Mouse (Mus musculus) stomach, embryonic 16.5 days (tissue): ENCODE measurements around the gene Pus7. TPM values are rescaled to one million over a fixed set of nuclear protein-coding genes. Genes with fewer than 3 reads are reported as not detected.
"Not testable (repeated sequence)": the region's sequence is repeated elsewhere in the genome, so short reads cannot be mapped to it uniquely, and the experiment has no call there.

Experiments used
- ATAC-seq: fragments of 200-750 bp; cut with Nextera tagmentation; 2 replicates; pipeline ENCODE4 v1.8.0; 2017; ENCODE audit warnings: moderate number of reproducible peaks, moderate TSS enrichment; ENCODE audit not compliant: insufficient read depth, low FRiP score
- H3K27ac ChIP-seq: fragments of 300-500 bp; sonication (generic); 2 replicates; pipeline ENCODE4 v1.5.1; 2014; ENCODE audit warnings: low read length
- H3K27me3 ChIP-seq: fragments of 300-500 bp; sonication (generic); 2 replicates; pipeline ENCODE4 v1.6.1; 2014; ENCODE audit warnings: low read length, control low read depth, mixed read lengths; ENCODE audit not compliant: control insufficient read depth, insufficient read depth
- H3K36me3 ChIP-seq: fragments of 300-500 bp; sonication (generic); 2 replicates; pipeline ENCODE4 v1.6.1; 2014; ENCODE audit warnings: low read length; ENCODE audit not compliant: control insufficient read depth, insufficient read depth
- H3K4me1 ChIP-seq: fragments of 300-500 bp; sonication (generic); 2 replicates; pipeline ENCODE4 v1.6.1; 2014; ENCODE audit warnings: low read length, control low read depth, mixed read lengths; ENCODE audit not compliant: control insufficient read depth, insufficient read depth
- H3K4me2 ChIP-seq: fragments of 300-500 bp; sonication (generic); 2 replicates; pipeline ENCODE4 v1.6.1; 2014; ENCODE audit warnings: low read depth, low read length, mixed read lengths
- H3K4me3 ChIP-seq: fragments of 300-500 bp; sonication (generic); replicated peaks from 2 replicates; pipeline ENCODE4 v1.5.1; 2014; ENCODE audit warnings: mild to moderate bottlenecking, low read length
- H3K9ac ChIP-seq: fragments of 300-500 bp; sonication (generic); 2 replicates; pipeline ENCODE4 v1.6.1; 2014; ENCODE audit warnings: low read length
- H3K9me3 ChIP-seq: fragments of 300-500 bp; sonication (generic); replicated peaks from 2 replicates; pipeline ENCODE4 v1.6.1; 2016; ENCODE audit warnings: low read length, control low read depth; ENCODE audit not compliant: control insufficient read depth
- WGBS: fragments of 180-500 bp; shearing (Covaris S2); extraction: QIAGEN DNeasy Blood & Tissue Kit; methylation state at CpG from one replicate; pipeline ENCODE4 v1.1.7; 2014; 5-methylcytosine and 5-hydroxymethylcytosine counted together
- polyA plus RNA-seq: library from polyadenylated mRNA; unstranded; fragments of >200 nt; fragmentation: Nextera tagmentation; extraction: Ambion mirVana; gene quantifications from 2 replicates; pipeline ENCODE4 v1.2.1, GENCODE M21; 2015

The Pus7 gene
- polyA plus RNA-seq, 1 experiment from 2014 or later: 31.3 TPM

- WGBS: 73% methylated on average over 4 of the region's 4 CpGs
- Histone ChIP-seq H3K36me3 (no peaks in the 10 kb centered on the region), H3K4me2 (no peak overlapping the region), H3K27ac (no peak overlapping the region), H3K4me1 (no peaks in the 10 kb centered on the region), H3K4me3 (no peak overlapping the region), H3K9ac (no peak overlapping the region), H3K9me3 (no peaks in the 10 kb centered on the region), H3K27me3 (no peaks in the 10 kb centered on the region)
- ATAC-seq: no peak
These were observed 64.6 kb downstream of the Pus7 start for GRCm38 (mm10) chr5:23718881-23719328.

GRCm38 (mm10) chr5:23718182-23718534, 65.4 kb downstream of the Pus7 start:
- H3K4me1 ChIP-seq: no peaks in the 10 kb centered on the region
- H3K36me3 ChIP-seq: no peaks in the 10 kb centered on the region
- H3K4me2 ChIP-seq: no peak overlapping the region
- no peaks in the 10 kb centered on the region for H3K9me3 ChIP-seq
- WGBS: 69% methylated on average over 1 of the region's 1 CpGs
- H3K4me3 ChIP-seq: no peak overlapping the region
- no peak for ATAC-seq
- H3K27me3 ChIP-seq: no peaks in the 10 kb centered on the region
- H3K9ac ChIP-seq: no peak overlapping the region
- H3K27ac ChIP-seq: no peak overlapping the region

- WGBS: 71% methylated on average over 3 of the region's 3 CpGs
- Histone ChIP-seq H3K4me1 (0 out of 2 replicates have a peak, but pooled peaks cover 3% of the 10 kb centered on the region), H3K27me3 (no peaks in the 10 kb centered on the region), H3K36me3 (no peaks in the 10 kb centered on the region), H3K9me3 (no peaks in the 10 kb centered on the region), H3K4me3 (no peak overlapping the region), H3K4me2 (no peak overlapping the region), H3K9ac (no peak overlapping the region), H3K27ac (no peak overlapping the region)
- no peak for ATAC-seq
These were observed 65.9 kb downstream of the Pus7 start for GRCm38 (mm10) chr5:23717469-23718181.

- ATAC-seq: no peak
- Histone ChIP-seq H3K9me3 (peaks cover 15% of the 10 kb centered on the region), H3K4me3 (no peak overlapping the region), H3K4me1 (0 out of 2 replicates have a peak, but pooled peaks cover 3% of the 10 kb centered on the region), H3K4me2 (no peak overlapping the region), H3K36me3 (peaks cover 18% of the 10 kb centered on the region), H3K9ac (no peak overlapping the region), H3K27ac (no peak overlapping the region), H3K27me3 (no peaks in the 10 kb centered on the region)
- WGBS: 87% methylated on average over 8 of the region's 8 CpGs
These were observed 69.8 kb downstream of the Pus7 start for GRCm38 (mm10) chr5:23713401-23714335.

- WGBS: 3% methylated on average over 60 of the region's 60 CpGs
- peaks cover 28% of the 10 kb centered on the region for H3K36me3 ChIP-seq
- peak overlapping the region; percentile 75 for H3K27ac ChIP-seq
- peaks cover 23% of the 10 kb centered on the region for H3K9me3 ChIP-seq
- H3K4me2 ChIP-seq: peak overlapping the region; percentile 73
- H3K4me3 ChIP-seq: peak overlapping the region; percentile 77
- ATAC-seq: peak; percentile 98
- peak overlapping the region; percentile 84 for H3K9ac ChIP-seq
- no peaks in the 10 kb centered on the region for H3K27me3 ChIP-seq
- H3K4me1 ChIP-seq: 0 out of 2 replicates have a peak, but pooled peaks cover 3% of the 10 kb centered on the region
These were observed 71.1 kb downstream of the Pus7 start for GRCm38 (mm10) chr5:23712130-23713001.

GRCm38 (mm10) chr5:23711671-23712129, 71.8 kb downstream of the Pus7 start:
- not testable (repeated sequence) for ATAC-seq, H3K4me1 ChIP-seq, H3K27me3 ChIP-seq
- WGBS: 54% methylated on average over 6 of the region's 6 CpGs
- H3K9ac ChIP-seq: peak overlapping the region; percentile 84
- peak overlapping the region; percentile 75; the same call in 1 of the 2 replicates for H3K27ac ChIP-seq
- H3K4me2 ChIP-seq: peak overlapping the region; percentile 73
- H3K4me3 ChIP-seq: peak overlapping the region; percentile 77
- peaks cover 26% of the 10 kb centered on the region for H3K9me3 ChIP-seq
- H3K36me3 ChIP-seq: peaks cover 32% of the 10 kb centered on the region

- Histone ChIP-seq H3K4me3 (peak overlapping the region; percentile 77; the same call in 1 of the 2 replicates), H3K27me3 (no peaks in the 10 kb centered on the region), H3K4me1 (0 out of 2 replicates have a peak, but pooled peaks cover 3% of the 10 kb centered on the region), H3K9ac (no peak overlapping the region), H3K36me3 (peaks cover 32% of the 10 kb centered on the region), H3K4me2 (0 out of 2 replicates have a peak overlapping the region, but pooled peaks have one; percentile 73), H3K27ac (no peak overlapping the region), H3K9me3 (peaks cover 26% of the 10 kb centered on the region)
- WGBS: 93% methylated on average over 4 of the region's 4 CpGs
- no peak for ATAC-seq
These were observed 72.3 kb downstream of the Pus7 start for GRCm38 (mm10) chr5:23711244-23711643.

GRCm38 (mm10) chr5:23709661-23710060, 73.8 kb downstream of the Pus7 start:
- 0 out of 2 replicates have a peak, but pooled peaks cover 3% of the 10 kb centered on the region for H3K4me1 ChIP-seq
- no peaks in the 10 kb centered on the region for H3K27me3 ChIP-seq
- no peak overlapping the region for H3K27ac ChIP-seq
- H3K36me3 ChIP-seq: peaks cover 35% of the 10 kb centered on the region
- no peak overlapping the region for H3K4me3 ChIP-seq
- no peak overlapping the region for H3K4me2 ChIP-seq
- WGBS: 94% methylated on average over 1 of the region's 1 CpGs
- H3K9ac ChIP-seq: no peak overlapping the region
- peaks cover 29% of the 10 kb centered on the region for H3K9me3 ChIP-seq
- no peak for ATAC-seq
